Mouse (Mus musculus) megakaryocyte, adult 5-6 weeks (primary cell): ENCODE measurements around the gene Tk1. TPM values are rescaled to one million over a fixed set of nuclear protein-coding genes. Genes with fewer than 3 reads are reported as not detected.

Source experiments
- ATAC-seq: 2 replicates; pipeline ENCODE4 v1.8.0; 2016; ENCODE audit warnings: mild to moderate bottlenecking, inconsistent platforms; ENCODE audit not compliant: poor library complexity, severe bottlenecking
- total RNA-seq, 2 experiments: library from RNA; stranded (forward) in 1 of 2; stranded (reverse) in 1 of 2; fragments of 153-499, 151-499 nt in 1 of 2; fragments of 221-1000, 200-1000 nt in 1 of 2; gene quantifications; 2 replicates each; pipeline versions ENCODE4 v1.2.3 to v1.2.4; 2015 to 2017

Gene Tk1
- 126 and 127 TPM in 2 replicates for total RNA-seq (2015)
- 60.0 and 73.7 TPM in 2 replicates for total RNA-seq (2017)

DNA sequence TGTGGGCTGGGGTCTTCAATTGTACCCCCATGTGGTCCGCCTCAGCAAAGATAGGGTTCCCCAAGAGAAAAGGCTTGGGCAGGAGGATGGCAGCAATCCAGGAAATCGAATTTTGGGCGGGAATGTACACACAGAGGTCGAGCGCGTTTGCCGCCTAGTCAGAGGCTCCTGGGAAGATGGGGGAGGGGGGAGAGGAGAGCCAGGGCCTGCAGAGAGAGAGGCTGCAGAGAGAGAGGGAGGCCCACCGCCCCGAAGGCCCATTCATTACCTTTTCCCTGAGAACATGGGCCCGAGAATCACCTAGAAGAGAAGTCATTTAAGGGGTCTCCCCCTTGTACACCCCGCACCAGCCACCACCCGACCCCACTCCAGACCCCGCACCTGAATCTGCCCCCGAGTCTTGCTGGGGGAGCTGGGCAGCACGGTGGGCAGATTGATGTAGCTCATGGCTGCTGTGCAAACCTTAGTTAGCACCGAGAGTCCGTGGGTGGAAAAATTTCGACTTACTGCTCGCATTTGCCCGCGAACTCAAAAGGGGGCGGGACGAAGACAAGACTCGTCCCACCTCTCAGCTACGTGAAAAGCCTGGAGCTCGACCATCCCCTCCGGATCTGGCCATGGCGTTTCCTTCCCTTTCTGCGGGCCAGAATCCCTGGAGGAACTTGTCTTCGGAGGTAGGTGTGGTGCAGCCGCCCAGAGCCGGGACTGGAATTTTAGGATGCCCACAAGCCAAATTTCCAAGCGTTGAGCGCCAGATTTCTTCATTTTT is at the start of gene Tk1, which contains the start of gene Afmid:
Gene Tk1, minus strand, starts transcription at position 760 of the 769 bp plus-strand sequence.
Gene Afmid, plus strand, starts transcription at position 592 of the 769 bp plus-strand sequence.
- peak; percentile 52 for ATAC-seq

DNA sequence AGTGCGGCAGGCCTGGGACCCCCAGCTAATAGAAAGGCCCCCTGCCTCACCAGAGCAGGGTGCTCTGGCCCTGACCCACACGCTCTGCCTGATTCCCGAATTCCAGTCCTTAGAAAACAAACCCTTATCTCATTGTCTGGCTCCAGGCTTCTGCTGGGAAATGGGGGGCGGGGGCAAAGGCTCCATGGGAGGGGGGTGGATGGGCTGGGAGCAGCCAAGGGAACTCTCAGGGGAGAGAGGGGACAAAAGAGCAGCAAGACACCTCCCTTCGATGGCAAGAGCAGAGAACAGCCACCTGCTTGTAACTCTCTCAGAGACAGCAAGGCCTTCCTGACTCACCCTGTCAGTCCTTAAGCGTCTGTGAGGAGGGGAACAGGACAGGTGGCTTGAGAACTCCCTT is 49.8 kb upstream of the Tk1 start:
- ATAC-seq: no peak

DNA sequence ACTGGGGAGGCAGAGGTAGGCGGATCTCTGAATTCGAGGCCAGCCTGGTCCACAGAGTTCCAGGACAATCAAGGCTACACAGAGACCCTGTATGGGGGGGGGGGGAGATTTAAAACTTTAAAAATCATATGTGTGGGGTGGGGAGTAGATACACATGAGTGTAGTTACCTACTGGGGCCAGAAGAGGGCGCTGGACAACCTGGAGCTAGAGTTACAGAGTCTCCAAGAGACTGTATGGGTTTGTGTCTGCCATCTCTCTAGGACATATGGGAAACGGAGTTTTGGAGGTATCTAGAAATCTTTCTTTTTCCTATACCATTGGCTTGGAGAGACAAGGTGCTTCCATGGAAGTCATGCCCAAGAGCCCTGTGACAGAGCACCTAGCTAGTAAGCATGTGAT is 48.5 kb upstream of the Tk1 start:
- no peak for ATAC-seq

DNA sequence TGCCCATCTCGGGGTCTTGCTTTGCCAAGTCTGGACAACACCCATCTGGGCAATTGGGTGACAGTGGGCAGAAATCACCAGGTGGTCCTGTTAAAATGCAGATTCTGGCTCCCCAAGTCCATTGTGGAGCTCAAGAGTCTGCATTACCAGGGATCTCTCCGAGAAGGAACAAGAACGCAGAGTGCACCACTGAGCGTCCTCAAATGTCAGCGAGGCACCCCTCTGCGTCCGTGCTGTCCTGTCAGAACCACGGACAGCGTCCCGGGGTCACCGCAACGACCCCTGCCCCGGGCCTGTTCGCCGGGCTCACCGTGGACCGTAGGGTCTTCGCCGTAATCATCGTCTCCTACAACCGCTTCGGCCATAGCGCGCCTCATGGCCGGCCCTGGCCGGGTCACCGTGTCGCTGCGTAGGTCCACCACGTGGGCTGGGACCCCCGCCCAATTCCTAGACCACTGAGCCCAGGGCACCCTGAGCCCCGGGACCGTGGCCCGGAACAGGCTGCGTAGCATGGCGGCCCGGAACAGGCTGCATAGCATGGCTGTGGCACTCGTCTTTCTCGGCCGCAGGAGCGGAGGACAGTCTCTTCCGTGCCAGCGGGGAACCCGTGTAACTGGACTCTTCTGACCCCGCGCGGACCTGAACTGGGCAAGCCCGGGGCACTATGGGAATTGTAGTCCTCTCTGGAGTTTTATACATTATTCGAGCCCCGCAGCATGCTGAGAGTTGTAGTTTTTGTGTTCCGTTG is 47.1 kb upstream of the Tk1 start, which contains the start of gene Tha1:
Gene Tha1, minus strand, starts transcription at position 621 of the 748 bp plus-strand sequence.
- peak; percentile 56 for ATAC-seq

DNA sequence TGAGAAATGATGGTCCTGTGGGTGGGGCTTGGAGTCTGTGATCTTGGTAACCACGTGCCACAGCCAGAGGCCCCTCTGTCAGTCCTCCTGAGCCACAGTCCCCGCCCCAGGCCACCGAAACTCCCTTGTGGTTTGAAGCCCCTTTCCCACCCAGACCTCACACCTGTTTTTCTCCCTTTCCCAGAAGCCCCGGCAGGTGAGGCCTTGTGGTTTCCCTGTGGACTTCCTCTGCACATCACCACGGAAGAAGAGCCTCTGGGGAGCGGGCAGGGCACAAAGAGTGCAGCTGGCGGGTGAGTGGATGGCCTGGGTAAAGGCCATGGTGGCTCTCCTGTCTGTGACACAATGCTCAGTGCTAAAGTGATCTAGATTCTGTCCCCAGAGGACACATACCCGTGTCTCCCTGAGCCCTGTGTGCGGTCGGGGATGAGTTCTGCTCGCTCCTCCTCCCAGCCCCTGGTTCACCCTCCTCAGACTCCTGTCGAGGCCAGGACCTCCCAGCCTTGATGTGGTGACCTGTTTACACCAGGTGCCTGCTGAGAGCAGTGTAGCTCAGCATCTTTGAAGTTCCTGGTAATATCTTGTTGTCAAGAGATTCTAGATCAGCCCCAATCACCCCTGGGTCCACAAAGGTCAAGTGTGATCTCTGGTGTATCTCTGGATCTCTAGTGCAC is 46.2 kb upstream of the Tk1 start:
- peak; percentile 16; the same call in 1 of the 2 replicates for ATAC-seq

DNA sequence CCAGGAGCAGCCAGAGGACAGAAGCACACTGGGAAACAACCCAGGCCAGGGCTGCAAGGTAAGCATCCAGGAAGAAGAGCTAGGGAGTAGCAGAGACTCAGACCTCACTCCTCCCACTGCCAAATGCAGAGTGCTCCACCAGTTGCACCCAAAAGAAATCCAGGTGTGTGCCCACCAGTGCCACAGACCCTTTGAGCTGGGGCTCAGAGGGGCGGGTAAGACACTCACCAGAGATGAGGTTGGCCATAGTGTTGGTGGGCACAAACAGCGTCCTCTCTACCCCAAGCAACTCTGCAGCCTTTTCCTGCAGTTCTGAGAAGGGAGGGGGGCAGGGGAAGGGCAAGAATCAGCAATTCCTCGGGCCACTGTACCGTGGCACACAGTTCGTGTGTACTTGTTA is 45.5 kb upstream of the Tk1 start:
- ATAC-seq: no peak

DNA sequence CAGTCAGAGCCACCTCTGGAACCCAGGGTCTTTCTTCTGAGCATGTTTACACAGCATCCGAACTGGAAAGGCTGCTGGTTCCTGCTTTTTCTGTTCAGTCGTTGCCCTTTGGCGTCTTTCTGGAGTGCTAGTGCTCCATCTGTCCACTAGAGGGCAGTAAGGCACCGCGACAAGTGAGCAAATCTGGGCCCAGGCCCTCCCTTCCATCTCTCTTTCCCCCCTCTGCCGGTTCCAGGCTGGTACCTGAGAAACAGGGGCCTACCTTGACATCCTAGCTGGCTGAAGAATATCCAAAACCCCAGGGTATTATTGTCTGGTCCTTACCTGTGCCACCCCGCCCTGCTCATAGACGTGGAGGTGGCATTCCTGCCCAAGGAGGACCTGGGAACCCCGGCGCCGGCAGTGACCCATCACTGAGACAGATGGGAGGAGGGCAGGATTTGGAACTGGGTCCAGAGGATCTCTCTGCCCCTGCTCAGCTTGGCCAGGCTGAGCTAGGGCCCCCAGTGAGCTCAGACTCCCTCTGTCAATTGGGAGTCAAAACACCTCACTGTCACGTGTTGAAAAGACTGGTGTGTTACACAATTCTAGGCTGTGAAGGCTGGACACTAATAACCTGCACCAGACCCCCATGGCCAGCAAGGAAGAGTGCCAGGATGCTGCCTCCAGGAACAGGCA is 44.9 kb upstream of the Tk1 start:
- ATAC-seq: peak; percentile 76

DNA sequence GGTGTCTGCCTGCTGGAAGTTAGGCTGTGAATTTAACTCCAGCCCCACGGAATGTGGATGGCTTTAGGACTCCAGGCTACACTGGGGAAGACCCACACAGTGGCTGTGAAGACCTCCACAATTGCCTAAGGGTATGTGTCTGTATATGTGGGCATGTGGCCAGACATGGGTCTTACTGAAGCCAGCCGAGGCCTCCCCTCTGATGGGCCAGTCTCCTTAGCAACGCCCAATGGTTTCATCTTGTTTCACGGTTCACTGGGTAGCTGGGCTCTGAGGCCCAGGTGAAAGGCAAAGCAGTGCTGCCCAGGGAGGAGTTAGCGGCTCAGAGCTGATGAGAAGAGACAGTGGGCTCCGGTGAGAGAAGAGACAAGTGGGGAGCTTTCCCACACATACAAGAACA is 40.1 kb upstream of the Tk1 start:
- ATAC-seq: no peak

DNA sequence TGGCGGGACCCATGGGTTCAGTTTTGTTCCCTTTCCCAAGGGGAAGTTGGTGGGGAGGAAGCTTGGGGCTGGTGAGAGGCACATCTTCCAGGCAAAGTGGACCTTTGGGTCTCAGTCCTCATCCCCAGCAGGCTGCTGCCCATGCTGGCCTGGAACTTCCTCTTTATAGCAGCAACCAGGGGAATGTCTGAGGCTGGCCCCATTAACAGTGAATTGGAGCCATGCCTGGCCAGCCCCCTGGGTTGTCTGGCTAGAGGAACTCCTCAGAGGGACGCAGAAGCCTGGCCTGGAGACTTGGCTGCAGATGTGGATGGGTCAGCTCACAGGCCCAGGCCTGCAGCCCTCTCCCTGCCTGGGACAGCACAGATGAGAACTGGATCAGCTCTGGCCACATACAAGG is 38.9 kb upstream of the Tk1 start:
- peak; percentile 66 for ATAC-seq

DNA sequence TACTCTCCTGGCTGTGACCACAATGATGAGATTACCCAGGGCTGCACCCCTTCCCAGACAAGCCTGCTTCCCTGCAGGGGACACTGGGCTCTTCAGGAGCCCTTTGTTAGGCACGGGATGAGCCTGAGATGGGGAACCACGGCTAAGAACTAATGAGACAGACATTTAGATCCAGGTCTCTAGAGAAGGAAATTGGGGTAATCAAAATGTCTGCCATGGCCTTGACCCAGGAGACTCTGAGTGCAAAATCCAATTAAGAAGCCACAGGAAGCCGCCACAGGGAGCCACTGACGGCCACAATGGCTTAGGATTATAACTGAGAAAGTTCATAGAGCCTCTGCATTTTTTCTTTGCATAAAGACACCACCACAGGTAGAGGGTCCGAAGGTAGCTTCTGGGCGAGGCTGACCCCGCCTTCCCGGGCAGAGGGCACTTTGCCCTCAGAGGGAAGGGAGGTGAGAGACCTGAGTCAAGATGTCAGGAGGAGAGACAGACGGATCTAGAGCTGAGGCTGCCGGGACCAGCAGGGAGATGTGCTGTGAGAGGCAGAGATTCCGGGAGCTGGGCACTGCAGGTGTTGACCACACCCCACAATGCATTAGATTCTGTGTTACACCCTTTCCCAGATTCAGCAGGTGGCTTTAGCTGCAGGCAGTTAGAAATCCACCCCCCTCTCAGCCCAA is 37.4 kb upstream of the Tk1 start:
- ATAC-seq: no peak

DNA sequence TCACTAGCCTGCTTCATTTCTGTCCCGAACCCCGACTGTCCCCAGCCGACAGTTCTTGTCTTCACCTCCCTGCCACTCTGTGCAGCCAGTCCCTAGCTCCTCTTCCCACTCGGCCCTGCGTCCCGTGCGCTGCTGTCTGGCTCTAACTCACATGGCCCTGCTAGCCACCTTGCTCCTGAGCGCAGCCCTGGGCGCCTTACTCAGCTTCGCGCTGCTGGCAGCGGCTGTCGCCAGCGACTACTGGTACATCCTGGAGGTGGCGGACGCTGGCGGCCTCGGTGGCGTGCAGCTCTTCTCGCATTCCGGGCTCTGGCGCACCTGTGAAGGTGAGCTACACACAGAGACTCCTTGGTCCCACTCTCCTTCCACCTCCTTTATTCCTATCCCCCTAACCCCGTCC is 34.7 kb upstream of the Tk1 start, which contains the start of gene Tmem235:
Gene Tmem235, plus strand, starts transcription at position 152 of the 400 bp plus-strand sequence.
- no peak for ATAC-seq

DNA sequence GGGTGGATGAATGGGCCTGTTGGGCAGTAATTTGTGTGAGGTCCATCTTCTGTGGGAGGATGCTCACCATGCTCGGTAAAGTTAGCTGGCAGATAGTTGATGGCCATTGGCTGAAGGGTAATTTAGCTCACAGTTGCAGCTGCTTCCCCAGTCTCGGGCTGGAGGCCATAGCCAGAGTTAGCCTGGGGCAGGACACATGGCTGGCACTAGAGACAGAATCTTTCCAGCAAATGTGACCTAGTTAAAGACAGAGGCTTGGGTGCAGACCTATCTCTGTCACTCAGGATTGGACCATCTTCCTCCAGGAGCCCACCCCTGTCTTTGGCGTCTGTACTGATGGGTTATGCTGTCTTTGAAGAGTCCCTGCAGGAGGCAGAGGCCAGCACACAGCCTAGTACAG is 32.5 kb upstream of the Tk1 start:
- no peak for ATAC-seq

DNA sequence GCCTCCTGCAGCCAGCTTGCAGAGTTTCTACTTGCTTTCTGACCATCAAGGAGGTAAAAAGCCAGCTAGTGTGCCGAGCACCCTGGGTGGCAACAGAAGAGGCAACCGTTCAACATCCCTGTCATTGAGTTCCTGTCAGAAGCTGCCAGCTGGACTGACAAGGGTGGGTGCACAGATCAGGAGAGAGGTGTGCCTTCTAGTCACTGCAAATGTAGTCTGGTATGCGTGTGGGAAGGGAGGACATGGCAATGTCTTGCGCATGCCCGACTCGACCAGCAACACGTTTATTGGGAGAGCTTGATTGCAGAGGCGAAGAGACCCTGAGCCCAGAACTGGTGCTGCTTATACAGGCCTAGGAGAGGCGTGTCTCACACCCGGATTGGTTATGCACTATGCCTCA is 31.6 kb upstream of the Tk1 start:
- ATAC-seq: no peak

DNA sequence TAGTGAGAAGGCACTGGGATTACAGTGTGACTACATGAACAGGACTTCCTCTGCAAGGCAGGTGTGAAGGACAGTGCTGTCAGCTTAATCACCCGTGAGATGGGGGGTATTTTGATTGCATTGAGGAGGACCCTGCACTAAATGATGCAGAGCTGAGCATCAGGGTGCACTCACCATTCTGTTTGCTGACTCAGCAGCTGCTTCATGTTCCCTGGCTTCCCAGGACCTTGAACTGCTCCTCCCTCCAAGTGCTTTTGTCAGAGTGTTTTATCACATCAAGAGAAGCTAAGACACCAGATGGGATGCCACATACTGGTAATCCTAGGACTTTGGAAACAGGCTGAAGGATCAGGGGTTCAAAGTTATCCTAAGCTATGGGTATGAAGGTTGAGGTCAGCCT is 30.1 kb upstream of the Tk1 start:
- no peak for ATAC-seq

DNA sequence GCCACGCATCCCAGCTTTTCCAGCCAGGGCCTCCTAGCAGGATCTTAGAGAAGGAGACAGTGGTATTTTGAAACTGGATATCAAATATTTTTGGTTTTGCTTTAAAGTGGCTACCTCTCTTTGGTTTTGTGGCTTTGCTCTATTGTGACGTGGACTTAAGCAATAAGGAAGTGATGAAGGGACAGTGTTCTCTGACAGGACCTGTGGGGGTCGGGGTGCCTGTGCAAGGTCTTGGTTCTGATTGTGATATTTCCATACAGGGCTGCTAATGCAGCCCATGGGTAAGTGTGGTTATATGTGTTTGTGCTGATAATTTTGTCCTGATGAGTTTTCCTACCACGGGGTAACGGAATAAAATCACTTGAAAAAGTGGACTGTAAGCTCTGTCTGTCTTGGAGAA is 29.5 kb upstream of the Tk1 start:
- ATAC-seq: no peak

DNA sequence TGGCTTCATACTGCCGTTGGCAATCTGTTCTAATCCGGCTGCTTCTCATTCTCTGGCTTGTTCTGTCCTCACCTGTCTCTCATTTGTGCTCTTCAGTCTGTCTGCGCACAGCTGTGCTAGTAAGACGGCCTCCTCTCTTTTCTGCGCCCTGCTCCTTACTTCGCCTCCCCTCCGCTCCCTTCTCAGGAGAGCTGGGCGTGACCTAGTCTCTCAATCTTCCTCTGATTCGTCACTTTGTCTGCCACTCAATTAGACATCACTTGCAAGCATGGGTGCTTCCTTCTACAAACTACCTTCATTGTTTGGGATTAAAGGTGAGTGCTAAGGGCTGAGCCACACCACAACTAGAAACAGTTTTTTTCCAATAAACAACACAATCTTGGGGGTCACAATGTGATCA is 28.3 kb upstream of the Tk1 start:
- no peak for ATAC-seq

DNA sequence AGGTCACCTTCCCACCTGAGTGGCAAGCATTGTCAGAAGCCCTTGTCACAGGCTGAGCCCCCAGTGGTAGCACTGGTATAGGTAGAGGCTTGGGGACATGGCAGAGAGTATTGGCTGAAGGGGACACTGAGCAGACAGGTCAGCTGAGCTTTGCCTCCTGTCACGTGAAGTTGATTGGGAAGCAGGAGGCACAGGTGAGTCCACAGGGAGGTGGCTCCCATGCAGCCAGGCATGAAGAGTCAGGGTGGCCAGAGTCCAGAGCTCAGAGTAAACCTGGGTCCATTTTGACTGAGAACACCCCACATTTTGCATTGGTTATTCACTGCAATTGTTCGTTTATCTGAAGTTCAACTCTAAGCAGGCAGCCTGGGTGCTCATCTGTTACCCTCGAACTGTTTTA is 27.0 kb upstream of the Tk1 start:
- no peak for ATAC-seq

DNA sequence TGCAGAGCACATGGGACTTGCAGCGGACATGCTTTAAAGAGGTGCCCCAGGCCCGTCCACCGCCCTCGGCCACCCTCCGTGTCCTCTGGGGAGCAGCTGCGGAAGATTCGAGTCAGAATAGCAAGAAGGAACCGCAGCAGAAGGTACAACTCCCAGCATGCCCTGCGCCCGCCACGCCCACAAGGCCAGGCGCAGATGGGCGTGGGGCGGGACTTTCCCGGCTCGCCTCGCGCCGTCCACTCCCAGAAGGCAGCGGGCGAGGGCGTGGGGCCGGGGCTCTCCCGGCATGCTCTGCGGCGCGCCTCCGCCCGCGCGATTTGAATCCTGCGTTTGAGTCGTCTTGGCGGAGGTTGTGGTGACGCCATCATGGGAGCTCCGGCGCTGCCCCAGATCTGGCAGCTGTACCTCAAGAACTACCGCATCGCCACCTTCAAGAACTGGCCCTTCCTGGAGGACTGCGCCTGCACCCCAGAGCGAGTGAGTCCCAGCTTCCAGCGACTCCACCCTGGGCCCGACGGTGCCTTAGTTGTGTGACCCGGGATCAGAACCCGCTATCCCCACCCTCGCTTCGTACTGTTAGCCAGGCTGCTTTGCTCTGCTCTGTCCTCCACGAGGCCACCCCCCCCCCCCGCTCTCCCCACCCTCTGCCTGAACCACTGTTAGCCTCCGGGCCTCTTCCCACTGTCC is 23.2 kb upstream of the Tk1 start, which contains the start of gene Birc5:
Gene Birc5, plus strand, starts transcription at position 267 of the 687 bp plus-strand sequence.
- peak; percentile 98 for ATAC-seq

DNA sequence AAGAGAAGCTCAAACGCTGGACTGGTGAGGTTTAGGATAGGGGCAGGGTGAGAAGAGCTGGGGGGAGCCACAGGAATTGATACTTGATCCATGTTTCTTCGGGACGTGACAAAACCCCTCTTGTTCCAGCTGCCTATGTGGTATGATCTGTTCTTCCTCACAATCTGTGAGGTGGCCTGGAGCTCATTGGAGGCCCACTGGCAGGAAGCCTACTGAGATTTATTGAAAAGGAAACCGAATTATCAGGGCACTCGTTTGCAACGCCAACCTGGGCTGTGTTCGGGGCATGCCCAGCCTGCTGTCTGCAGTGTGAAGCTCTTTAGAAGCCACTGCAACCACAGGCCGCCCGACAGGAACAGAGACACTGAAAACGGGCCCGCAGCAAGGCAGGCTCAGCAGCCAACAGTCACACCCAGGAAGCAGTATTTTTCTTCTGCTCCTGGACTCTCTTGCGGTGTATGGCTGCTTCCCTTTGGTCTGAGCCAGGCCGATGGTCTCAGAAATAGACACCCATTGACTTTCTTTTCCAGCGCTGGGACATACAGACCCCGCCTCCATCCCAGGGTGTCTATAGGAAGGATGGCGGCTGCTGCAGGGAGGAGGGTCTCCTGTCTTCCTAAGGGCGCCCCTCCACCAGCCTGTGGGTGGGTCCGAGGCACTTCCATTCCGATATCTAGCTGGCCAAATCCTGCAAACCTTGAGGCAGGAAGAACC is 22.5 kb upstream of the Tk1 start:
- ATAC-seq: peak; percentile 55
